Comparison of ENCODE assay signal across 18 mouse cellular contexts in genomic region chr9:97883336-97883735, GRCm38 (mm10).
DNase-seq lines count a peak whose midpoint lies in the region.
"Had no signal": no experiment of that assay in that cellular context is flagged by ENCODE, and none has a peak within 500 bp of the region (broad histone marks: within the 10 kb centered on the region; RNA-seq: fewer than 3 reads in every experiment).

No protein-coding gene starts in this region.

- DNase-seq in layer of hippocampus, adult 11-12 months (ENCODE audit: low spot score) = peak; percentile 51
- DNase-seq in layer of hippocampus, adult 9-10 months (ENCODE audit: low spot score) = no peak
- DNase-seq in right cerebral cortex, adult 2 months (ENCODE audit: low spot score in 2 of 2) = peak; percentile 53 to 61
- DNase-seq in right cerebral cortex, postnatal 14 days = no peak
- peak; percentile 37 to 44 for DNase-seq in left cerebral cortex, postnatal 36 days (ENCODE audit: low spot score in 2 of 2)
- no peak for DNase-seq in kidney, adult 11 months
- DNase-seq in ovary, postnatal 10 days (ENCODE audit: low spot score) = no peak
- DNase-seq: adrenal gland, postnatal 36 days; cerebellum, adult 11 months; cerebellum, adult 9-11 months; heart, postnatal 4 days; kidney, postnatal 25 days; layer of hippocampus, postnatal 36 days; liver, embryonic 13.5 days; lung, adult 2 months; lung, postnatal 14 days; thymus, adult 2 months; thymus, postnatal 4 days had no signal

- intact Hi-C loops in left cerebral cortex, postnatal 36 days (cut with DNase I) = no loop called here

Comparison
In these comparisons a context has a peak if more than half of its experiments do, and no peak if none do; other contexts are left out.
1. DNase-seq: peak in layer of hippocampus, adult 11-12 months (single experiment), right cerebral cortex, adult 2 months (2 of 2) and left cerebral cortex, postnatal 36 days (2 of 2); none in layer of hippocampus, adult 9-10 months (single experiment), right cerebral cortex, postnatal 14 days (single experiment), kidney, adult 11 months (single experiment) and ovary, postnatal 10 days (single experiment).